Mouse (Mus musculus): Measurements from ENCODE around the gene Cactin. TPM values are rescaled to one million over a fixed set of nuclear protein-coding genes. Genes with fewer than 3 reads are reported as not detected.

Cactin gene
- polyA plus RNA-seq, 1 experiment, result 25.7 TPM

- no peak for DNase-seq (ENCODE audit: low read depth, low spot score)
- WGBS, result 75% methylated on average over 6 of the region's 6 CpGs
Observed at GRCm38 (mm10) chr10:81295185-81295584, 25.7 kb upstream of the Cactin start.

DNA sequence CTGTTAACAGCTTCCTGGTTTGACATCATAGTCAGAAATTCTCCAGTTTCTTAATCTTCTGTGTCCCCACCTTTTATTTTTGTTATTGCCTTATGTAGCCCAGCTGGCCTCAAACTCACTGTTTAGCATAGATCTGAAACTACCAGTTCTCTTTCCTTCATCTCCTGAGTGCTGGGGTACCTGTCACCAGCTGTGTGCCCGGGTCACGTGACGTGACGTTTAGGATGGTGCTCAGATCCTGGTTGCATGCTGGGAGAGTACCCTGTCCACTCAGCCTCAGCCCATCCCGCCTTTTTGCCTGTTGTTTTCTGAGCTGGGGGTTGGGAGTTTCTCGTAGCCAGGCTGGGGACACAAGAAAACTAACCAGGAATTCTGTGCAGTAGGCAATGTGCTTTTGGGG, 23.7 kb upstream of the Cactin start:
- WGBS, result 73% methylated on average over 6 of the region's 6 CpGs

DNA sequence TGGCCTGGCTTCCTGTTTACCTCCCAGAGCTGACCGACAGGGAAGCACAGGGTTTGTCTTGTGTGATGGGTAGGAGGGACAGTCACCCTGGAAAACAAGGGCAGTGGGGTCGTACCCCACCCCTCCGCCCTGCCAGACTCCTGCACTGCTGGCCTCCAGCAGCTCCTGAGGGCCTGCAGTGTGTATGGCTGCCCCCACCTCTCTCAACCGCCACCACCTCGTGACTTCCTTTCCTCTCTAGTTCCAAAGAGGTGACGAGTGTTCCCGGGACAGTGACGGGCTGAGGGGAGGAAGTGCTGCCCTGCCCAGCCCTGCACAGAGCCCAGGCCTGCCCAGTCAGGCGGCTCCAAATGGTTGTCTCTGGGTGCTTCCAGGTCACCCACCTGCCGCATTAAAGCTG, 23.1 kb upstream of the Cactin start:
- no peak for DNase-seq (ENCODE audit: low read depth, low spot score)
- 47% methylated on average over 10 of the region's 10 CpGs for WGBS

More for the DNA sequence above, 23.7 kb upstream of the Cactin start:
- DNase-seq (ENCODE audit: low read depth, low spot score), result no peak

DNA sequence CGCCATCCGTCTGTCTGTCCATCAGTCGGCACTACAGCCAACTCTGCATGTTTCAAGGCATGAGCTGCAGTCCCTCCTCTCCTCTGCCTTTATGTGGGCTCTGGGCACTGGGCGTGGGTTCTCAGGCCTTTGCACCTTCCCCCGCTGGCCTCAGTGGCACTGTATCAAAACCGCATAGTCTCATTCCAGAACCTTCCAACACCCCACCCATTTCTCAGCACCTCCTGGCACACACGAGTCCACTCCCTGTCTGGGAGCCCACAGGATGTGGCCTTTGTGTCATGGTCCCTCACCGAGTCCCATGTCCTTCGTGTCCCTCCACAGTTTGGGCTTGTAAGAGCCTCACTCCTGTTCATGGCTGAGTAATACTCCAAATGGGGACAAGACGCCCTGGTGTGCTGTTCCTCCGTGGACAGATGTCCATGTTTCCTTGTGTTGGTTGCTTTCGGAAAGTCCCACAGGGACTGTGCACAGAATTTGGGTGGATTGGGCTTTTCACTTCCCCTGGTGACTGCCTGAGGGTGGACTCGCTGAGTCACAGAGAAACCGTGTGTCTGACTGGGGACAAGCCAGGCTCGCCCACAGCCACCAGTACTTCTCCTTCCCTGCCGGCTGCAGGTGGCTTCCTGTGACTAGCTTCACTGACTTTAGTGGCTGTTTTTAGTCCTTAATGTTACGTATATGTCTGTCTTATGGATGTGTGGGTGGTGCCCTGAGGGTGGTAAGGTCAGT, 22.4 kb upstream of the Cactin start:
- 80% methylated on average over 17 of the region's 17 CpGs for WGBS
- DNase-seq (ENCODE audit: low read depth, low spot score), result no peak

DNA sequence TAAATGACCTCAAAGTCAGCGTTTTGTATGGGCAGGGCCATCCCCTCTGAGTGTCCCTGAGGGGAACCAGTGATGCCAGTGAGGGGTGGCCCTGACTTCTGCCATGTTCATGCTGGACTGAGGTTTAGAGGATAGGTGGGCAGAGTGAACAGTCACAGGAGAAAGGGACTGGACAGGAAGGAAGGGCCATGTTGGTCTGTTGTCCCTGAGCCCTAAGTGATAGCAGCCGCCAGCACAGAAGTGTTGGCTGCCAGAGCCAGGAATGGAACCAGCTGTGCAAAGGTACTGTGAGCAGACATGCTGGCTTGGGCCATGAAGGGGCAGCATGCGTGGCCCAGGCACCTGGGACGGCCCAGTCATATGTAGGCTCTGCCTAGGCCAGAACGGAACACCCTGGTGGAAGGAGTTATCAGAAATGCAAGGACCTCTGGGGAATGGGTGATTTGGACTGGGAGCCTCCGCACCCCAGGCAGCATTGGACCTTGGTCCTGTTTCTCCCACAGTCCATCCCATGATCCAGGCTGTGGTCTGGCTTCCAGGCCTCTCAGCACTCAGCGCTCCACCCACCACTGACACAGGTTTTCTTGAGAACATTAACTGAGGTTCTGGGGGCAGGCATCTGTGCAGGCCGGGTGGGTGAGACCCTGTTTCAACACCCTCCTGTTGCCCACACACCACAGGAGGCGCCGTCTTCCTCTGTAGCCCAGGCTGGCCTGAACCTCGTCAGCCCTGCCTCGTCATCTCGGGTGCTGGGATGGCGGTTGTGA, 21.1 kb upstream of the Cactin start:
- 86% methylated on average over 14 of the region's 14 CpGs for WGBS
- no peak for DNase-seq (ENCODE audit: low read depth, low spot score)

- DNase-seq (ENCODE audit: low read depth, low spot score), result no peak
- 79% methylated on average over 9 of the region's 9 CpGs for WGBS
Observed at GRCm38 (mm10) chr10:81300352-81300907, 20.5 kb upstream of the Cactin start.

GRCm38 (mm10) chr10:81301321-81301720, 19.6 kb upstream of the Cactin start:
- WGBS, result 79% methylated on average over 9 of the region's 9 CpGs
- no peak for DNase-seq (ENCODE audit: low read depth, low spot score)

DNA sequence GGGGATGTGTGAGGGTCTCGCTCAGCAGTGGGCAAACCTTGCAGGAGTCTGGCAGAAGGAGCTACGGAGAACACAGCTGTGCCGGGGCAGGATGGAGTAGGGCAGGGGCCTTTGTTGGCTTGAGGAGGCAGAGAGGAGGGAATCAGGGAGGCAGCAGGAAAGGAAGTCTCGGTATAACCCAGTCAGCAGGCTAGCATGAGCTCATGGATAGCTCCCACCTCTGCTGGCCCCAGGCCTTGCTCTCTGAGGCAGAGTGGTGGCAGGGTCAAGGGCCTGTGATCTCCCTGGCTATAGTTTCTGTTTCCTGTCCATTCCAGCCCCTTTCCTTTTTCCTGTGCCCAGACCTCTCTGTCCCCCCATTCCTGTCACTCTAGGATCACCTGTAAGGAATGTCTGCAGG, 18.6 kb upstream of the Cactin start:
- no peak for DNase-seq (ENCODE audit: low read depth, low spot score)
- WGBS, result 60% methylated on average over 4 of the region's 4 CpGs

GRCm38 (mm10) chr10:81302781-81303218, 18.1 kb upstream of the Cactin start:
- WGBS, result 36% methylated on average over 14 of the region's 14 CpGs
- DNase-seq (ENCODE audit: low read depth, low spot score), result no peak

GRCm38 (mm10) chr10:81303258-81303657, 17.6 kb upstream of the Cactin start:
- WGBS, result 54% methylated on average over 10 of the region's 10 CpGs

GRCm38 (mm10) chr10:81303761-81304160, 17.1 kb upstream of the Cactin start:
- no peak for DNase-seq (ENCODE audit: low read depth, low spot score)
- WGBS, result 69% methylated on average over 7 of the region's 7 CpGs

More at GRCm38 (mm10) chr10:81303258-81303657, 17.6 kb upstream of the Cactin start:
- DNase-seq (ENCODE audit: low read depth, low spot score), result no peak

DNA sequence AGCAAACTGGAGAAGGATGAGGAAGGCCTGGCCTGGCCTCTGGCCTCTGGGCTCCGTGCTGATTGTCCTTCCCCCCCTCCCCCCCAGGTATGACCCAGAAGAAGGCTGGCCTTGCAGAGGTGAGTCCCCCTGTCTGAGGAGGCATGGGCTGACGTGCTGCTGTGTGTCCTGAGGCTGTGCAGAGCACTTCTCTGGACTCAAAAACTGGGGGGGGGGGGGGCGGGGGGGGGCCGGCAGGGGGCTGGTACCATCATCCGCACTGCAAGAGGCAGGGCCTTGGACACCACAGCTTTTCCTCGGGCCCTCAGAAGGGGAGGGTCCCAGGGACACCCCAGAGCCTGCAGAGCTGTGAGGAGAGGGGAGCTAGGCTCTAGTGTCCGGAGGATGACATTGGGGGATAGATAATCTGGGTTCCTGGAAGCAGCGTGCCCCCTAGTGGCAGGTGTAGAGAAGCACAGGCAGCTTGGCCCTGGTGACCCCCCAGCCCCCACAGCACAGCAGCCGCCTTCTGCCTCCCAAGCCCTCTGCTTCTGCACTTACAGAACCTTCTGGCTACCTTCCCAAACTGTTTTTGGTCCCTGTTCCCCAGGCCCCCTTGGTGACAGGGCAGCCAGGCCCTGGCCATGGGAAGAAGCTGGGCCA, 16.2 kb upstream of the Cactin start:
- 26% methylated on average over 8 of the region's 9 CpGs for WGBS
- DNase-seq (ENCODE audit: low read depth, low spot score), result no peak

DNA sequence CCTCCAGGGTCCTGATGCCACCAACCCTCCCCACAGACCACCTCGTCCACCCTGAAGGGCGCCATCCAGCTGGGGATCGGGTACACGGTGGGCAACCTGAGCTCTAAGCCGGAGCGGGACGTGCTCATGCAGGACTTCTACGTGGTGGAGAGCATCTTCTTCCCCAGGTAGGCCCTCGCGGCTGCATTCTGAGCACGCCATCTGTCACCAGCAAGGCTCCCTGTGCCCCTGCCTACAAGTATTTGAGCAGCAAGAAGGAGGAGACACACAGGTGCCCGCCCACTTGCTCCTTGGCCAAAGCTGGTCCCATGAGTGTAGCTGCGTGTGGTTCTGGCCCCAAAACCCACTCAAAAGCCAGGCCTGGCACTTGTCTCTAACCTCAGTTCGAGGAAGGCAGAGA, 15.2 kb upstream of the Cactin start:
- no peak for DNase-seq (ENCODE audit: low read depth, low spot score)
- 95% methylated on average over 14 of the region's 14 CpGs for WGBS

DNA sequence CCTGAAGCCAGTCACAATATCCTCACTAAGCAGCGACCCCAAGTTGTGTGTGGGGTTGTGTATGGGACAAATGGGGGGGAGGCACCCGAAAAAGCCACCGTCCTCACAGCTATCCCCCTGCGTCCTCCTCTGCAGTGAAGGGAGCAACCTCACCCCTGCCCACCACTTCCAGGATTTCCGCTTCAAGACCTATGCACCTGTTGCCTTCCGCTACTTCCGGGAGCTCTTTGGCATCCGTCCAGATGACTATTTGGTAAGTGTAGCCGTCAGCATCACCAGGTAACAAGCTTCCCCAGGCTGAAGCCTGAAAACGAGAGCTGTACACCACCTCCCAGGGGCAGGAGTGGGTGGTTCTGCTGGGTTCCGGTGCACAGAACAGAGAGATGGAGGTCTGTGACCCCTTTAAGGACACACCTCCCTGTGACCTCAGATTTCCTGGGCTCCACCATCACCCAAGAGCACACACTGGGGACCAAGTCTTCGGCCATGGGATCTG, 14.7 kb upstream of the Cactin start:
- 81% methylated on average over 12 of the region's 12 CpGs for WGBS
- DNase-seq (ENCODE audit: low read depth, low spot score), result no peak

DNA sequence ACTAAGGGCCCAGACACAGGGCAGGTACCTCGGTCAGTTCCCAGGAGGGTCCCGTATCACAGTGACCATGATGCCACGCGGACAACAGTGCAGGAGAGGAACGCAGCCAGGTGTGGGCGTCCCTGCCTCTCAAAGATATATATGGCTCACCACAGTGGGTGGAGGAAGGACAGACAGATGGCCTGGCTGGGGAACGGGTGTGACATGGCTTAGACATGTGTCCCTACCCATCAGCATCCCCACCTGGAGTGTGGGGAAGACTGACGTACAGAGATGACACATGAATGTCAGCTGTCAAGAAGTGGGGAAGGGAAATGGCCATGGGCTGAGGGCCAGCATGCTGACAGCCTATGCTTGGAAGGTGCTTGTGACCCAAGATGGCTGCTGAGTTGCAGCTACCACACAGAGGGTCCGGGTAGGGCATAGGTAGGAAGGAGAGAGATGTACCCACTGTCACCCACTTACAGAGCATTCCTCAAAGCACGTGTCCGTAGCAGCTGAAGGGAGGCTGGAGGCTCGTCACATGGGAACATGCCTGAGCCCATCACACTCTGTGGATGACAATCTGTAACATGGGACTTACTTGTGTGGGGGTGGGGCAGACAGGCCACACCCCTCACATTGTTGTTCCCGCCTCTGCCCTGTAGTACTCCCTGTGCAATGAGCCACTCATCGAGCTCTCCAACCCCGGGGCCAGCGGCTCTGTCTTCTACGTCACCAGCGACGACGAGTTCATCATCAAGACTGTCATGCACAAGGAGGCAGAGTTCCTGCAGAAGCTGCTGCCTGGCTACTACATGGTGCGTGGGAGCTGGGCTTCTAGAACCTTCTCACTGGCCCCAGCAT, 13.8 kb upstream of the Cactin start:
- WGBS, result 94% methylated on average over 21 of the region's 21 CpGs
- no peak for DNase-seq (ENCODE audit: low read depth, low spot score)

- WGBS, result 82% methylated on average over 5 of the region's 5 CpGs
Observed at GRCm38 (mm10) chr10:81309571-81309970, 11.3 kb upstream of the Cactin start.

GRCm38 (mm10) chr10:81313581-81313980, 7.3 kb upstream of the Cactin start:
- WGBS, result 89% methylated on average over 13 of the region's 13 CpGs
- no peak for DNase-seq (ENCODE audit: low read depth, low spot score)

More at GRCm38 (mm10) chr10:81309571-81309970, 11.3 kb upstream of the Cactin start:
- no peak for DNase-seq (ENCODE audit: low read depth, low spot score)

- no peak for DNase-seq (ENCODE audit: low read depth, low spot score)
- WGBS, result 68% methylated on average over 7 of the region's 7 CpGs
Observed at GRCm38 (mm10) chr10:81314201-81314600, 6.7 kb upstream of the Cactin start.

DNA sequence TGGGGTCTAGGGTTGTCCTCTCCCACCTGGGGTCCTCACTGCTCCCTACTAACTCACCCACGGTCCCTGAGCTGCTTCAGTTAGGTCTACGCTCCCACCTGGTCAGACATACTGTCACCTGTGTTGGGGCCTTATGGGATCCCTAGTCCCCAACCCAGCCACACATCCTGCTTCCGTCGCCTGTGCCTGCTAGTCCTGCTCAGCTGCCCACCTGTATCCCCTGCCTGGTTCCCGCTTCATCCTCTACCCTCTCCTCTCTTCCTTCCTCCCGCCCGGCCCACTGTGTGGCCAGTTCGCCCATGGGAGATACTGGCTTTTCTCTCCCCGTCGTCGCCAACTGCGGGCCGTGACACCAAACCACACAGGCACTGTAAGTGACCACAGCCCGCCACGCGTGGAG, 5.3 kb upstream of the Cactin start:
- no peak for DNase-seq (ENCODE audit: low read depth, low spot score)
- 94% methylated on average over 16 of the region's 16 CpGs for WGBS
